Comparison of ENCODE assay signal across 17 mouse cellular contexts in the genomic region with DNA sequence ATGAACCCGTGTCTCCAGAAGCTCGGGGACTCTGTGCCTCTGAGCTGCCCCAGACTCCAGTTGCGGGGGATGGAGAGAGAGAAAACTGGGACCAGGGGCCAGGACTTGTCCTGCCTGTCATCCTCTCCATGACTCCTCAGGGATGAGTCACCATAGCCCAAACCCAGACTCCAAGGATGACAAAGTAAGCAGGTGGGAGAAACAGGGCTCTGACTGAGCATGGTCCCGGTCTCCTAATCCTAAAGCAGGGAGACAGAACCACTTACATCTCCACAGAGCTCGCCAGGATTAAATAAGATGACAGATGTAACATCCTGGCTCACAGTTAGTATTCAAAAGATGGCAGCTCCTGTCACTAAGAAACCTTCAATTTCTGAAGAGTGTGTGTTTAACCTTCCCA.
"Had no signal": no experiment of that assay in that cellular context is flagged by ENCODE, and none has a peak within 500 bp of the region (broad histone marks: within the 10 kb centered on the region; RNA-seq: fewer than 3 reads in every experiment).

No protein-coding gene starts in this region.

- H3K9me3 ChIP-seq: megakaryocyte, embryonic 14.5 days; midbrain, embryonic 13.5 days; midbrain, embryonic 15.5 days; neural tube, embryonic 12.5 days had no signal

- DNase-seq: lung, adult 18-20 months; lung, embryonic 14.5 days; lung, postnatal 14 days; lung, postnatal 36 days; retina, postnatal 1 day; right cerebral cortex, postnatal 25 days; right cerebral cortex, postnatal 4 days; spleen, adult 18-20 months; thymus, adult 18-20 months; thymus, postnatal 14 days; thymus, postnatal 36 days had no signal

- ATAC-seq: midbrain, embryonic 13.5 days; midbrain, embryonic 15.5 days had no signal

- H3K4me2 ChIP-seq: lung, embryonic 14.5 days; midbrain, embryonic 11.5 days; midbrain, embryonic 13.5 days; midbrain, embryonic 15.5 days; neural tube, embryonic 12.5 days had no signal

- H3K4me1 ChIP-seq: megakaryocyte, embryonic 14.5 days had no signal

- H3K36me3 ChIP-seq: midbrain, embryonic 13.5 days; midbrain, embryonic 15.5 days; neural tube, embryonic 12.5 days had no signal

- H3K4me3 ChIP-seq: megakaryocyte, embryonic 14.5 days; midbrain, embryonic 13.5 days; midbrain, embryonic 15.5 days; neural tube, embryonic 12.5 days had no signal

- H3K9ac ChIP-seq: lung, embryonic 14.5 days; midbrain, embryonic 13.5 days; midbrain, embryonic 15.5 days; neural tube, embryonic 12.5 days had no signal

- H3K27me3 ChIP-seq: midbrain, embryonic 15.5 days had no signal

- H3K27ac ChIP-seq: macrophage; midbrain, embryonic 13.5 days; midbrain, embryonic 15.5 days; neural tube, embryonic 12.5 days had no signal
